Mouse (Mus musculus) liver, adult 2 months (tissue): ENCODE results near the gene Hp1bp3.

Experiments
- CTCF ChIP-seq: fragments of 200-500 bp; IDR thresholded peaks from 2 replicates; pipeline ENCODE4 v1.5.1; 2011; ENCODE audit warnings: low read depth, low read length, control low read depth
- POLR2A ChIP-seq: fragments of 200-500 bp; IDR thresholded peaks from 2 replicates; pipeline ENCODE4 v1.6.1; 2011; ENCODE audit warnings: low read length, control low read depth; ENCODE audit not compliant: insufficient read depth; ENCODE audit errors: extremely low read depth

DNA sequence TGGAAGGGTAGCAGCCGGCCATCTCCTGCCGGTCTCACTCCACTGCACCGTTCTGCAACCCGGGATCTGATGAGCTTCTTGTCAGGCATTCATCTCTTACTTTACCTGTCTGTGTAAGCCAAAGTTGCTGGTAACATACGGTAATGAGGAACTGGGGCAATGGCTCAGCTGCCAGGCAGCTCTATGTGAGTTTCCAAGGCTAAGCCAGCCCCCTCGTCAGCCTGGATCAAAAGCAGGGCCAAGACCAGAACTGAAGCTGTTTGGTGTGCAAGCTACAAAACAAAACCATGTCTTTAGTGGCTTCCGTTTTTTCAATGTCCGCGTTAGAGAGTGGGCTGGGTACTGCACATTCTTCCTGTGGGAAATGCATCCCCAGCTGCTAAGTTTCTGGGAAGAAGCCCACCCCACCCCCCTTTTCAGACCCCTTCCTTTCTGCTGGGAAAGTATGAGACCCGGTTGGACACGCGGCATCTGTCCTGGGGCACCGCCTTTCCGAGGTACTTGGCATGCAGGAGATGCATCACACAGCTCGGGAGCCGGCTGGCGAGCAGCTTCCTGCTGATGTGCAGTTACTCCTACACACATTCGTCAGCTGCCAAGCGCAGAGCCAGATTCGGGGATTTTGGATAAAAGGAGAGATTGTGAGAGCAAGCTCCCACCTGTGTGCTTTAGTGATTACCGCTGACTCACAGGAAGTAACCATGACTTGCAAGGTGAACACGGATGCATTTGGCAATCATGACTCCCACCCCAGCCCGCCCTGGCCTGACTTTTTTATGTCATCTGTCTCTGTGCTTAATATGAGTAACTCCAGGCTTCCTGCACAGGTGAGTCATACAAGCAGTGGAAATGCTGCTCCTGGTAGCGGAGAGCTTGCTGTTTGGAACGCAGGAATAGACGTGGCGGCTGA, 30.9 kb downstream of the Hp1bp3 start:
- no peak for TF ChIP-seq POLR2A
- no peak for TF ChIP-seq CTCF
